Mouse (Mus musculus): Measurements from ENCODE around the gene Rnf145. TPM values are rescaled to one million over a fixed set of nuclear protein-coding genes. Genes with fewer than 3 reads are reported as not detected.

Gene Rnf145
- polyA plus RNA-seq, 1 experiment from 2014 or later = 50.5 TPM

DNA sequence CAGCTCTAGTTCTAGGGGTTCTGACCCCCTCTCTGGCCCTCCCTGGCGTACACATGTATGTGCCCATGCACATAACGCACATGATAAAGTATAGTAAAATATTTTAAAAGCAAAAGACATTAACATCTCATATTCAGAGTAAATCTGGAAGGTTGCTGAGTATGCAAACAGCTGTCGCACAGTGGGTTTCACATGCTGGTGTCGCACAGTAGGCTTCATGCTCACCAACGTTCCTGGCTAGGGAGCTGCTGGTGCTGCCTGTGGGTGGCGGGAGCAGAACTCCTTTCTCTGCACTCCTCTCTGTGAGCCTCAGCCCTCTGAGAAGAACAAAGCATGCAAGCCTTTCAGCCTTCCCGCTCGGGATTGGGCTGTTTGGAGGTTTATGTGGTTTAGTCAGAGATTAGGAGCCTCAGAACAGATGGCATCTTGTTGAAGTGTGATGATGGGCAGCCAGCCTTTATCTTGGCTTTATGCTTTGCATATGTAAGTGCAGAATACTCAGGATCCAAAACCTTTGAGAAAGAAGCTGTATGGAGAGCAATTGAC lies 29.0 kb downstream of the Rnf145 start:
- Histone ChIP-seq H3K9me3 (replicated peaks; ENCODE audit: control insufficient read depth, low read length) (no peaks in the 10 kb centered on the region), H3K4me1 (ENCODE audit: control insufficient read depth, insufficient read depth, low read length) (no peaks in the 10 kb centered on the region; the same call in 1 of the 2 replicates), H3K27ac (ENCODE audit: low read length) (no peak overlapping the region; the same call in 1 of the 2 replicates), H3K27me3 (ENCODE audit: control insufficient read depth, insufficient read depth, low read length) (no peaks in the 10 kb centered on the region), H3K36me3 (ENCODE audit: control insufficient read depth, insufficient read depth) (peaks cover 44% of the 10 kb centered on the region), H3K9ac (ENCODE audit: low read length) (no peak overlapping the region), H3K4me2 (ENCODE audit: low read depth, low read length) (no peak overlapping the region), H3K4me3 (ENCODE audit: low read length) (no peak overlapping the region)
- ATAC-seq (replicated peaks; ENCODE audit: extremely low read depth, insufficient read depth, low FRiP score) = no peak
- WGBS = 77% methylated on average over 8 of the region's 8 CpGs

DNA sequence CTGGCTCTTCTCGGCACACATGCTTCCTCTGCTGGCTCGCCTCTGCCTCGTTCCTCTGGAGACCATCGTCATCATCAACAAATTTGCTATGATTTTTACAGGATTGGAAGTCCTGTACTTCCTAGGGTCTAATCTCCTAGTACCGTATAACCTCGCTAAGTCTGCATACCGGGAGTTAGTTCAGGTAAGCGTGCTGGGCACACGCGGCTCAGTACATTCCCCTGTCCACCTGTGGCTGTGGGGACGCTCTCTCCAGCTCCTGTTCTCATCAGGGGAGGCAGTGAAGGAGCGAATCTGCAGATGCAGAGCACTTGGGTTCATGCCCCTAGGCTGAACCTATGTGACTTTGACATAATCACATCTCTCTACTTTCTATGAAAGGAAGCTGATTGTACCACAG lies 30.1 kb downstream of the Rnf145 start:
- 89% methylated on average over 12 of the region's 12 CpGs for WGBS
- H3K27ac ChIP-seq (ENCODE audit: low read length) = no peak overlapping the region
- H3K36me3 ChIP-seq (ENCODE audit: control insufficient read depth, insufficient read depth) = peaks cover 53% of the 10 kb centered on the region
- no peak for ATAC-seq (replicated peaks; ENCODE audit: extremely low read depth, insufficient read depth, low FRiP score)
- no peaks in the 10 kb centered on the region for H3K27me3 ChIP-seq (ENCODE audit: control insufficient read depth, insufficient read depth, low read length)
- H3K4me1 ChIP-seq (ENCODE audit: control insufficient read depth, insufficient read depth, low read length) = no peaks in the 10 kb centered on the region; the same call in 1 of the 2 replicates
- no peak overlapping the region for H3K4me3 ChIP-seq (ENCODE audit: low read length)
- H3K9me3 ChIP-seq (replicated peaks; ENCODE audit: control insufficient read depth, low read length) = no peaks in the 10 kb centered on the region
- no peak overlapping the region for H3K4me2 ChIP-seq (ENCODE audit: low read depth, low read length)
- no peak overlapping the region for H3K9ac ChIP-seq (ENCODE audit: low read length)

DNA sequence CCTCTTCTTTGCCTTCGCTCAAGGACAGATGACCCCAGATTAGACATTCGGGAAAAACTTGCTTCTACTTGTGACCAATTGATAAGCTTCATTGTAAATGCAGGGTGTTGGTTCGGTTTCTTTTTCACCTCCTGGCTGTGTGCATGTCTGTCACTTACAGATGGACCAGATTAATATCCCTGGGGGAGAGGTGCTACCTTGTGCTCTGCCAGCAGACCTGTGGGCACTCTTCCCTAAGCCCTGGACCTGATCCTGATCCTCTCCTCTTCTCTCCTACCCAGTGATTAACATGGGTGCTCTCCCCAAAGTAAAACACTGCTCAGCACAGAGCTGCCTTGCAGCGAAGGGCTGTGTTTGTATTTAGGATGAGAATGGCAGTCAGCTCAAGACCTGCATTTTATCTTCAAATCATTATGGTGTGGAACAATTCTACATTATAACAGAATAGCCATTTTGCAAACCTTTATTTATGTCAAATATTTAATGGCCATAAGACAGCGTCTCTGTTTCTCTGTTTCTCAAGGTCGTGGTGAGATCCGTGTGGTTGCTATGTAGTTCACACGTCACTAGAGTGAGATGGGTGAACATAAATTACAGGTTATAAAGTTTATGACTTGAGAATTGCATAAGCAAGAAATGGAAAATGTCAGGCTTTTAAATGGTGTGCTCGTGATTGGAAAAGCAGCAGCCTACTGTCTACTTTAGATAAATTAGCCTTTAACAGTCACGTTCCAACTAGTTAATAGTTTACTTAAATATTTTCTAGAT lies 30.9 kb downstream of the Rnf145 start:
- Histone ChIP-seq H3K9ac (ENCODE audit: low read length) (no peak overlapping the region), H3K36me3 (ENCODE audit: control insufficient read depth, insufficient read depth) (peaks cover 53% of the 10 kb centered on the region), H3K4me3 (ENCODE audit: low read length) (no peak overlapping the region), H3K9me3 (replicated peaks; ENCODE audit: control insufficient read depth, low read length) (no peaks in the 10 kb centered on the region), H3K27ac (ENCODE audit: low read length) (no peak overlapping the region), H3K4me1 (ENCODE audit: control insufficient read depth, insufficient read depth, low read length) (no peaks in the 10 kb centered on the region; the same call in 1 of the 2 replicates), H3K27me3 (ENCODE audit: control insufficient read depth, insufficient read depth, low read length) (no peaks in the 10 kb centered on the region), H3K4me2 (ENCODE audit: low read depth, low read length) (no peak overlapping the region)
- no peak for ATAC-seq (replicated peaks; ENCODE audit: extremely low read depth, insufficient read depth, low FRiP score)
- WGBS = 88% methylated on average over 10 of the region's 10 CpGs

DNA sequence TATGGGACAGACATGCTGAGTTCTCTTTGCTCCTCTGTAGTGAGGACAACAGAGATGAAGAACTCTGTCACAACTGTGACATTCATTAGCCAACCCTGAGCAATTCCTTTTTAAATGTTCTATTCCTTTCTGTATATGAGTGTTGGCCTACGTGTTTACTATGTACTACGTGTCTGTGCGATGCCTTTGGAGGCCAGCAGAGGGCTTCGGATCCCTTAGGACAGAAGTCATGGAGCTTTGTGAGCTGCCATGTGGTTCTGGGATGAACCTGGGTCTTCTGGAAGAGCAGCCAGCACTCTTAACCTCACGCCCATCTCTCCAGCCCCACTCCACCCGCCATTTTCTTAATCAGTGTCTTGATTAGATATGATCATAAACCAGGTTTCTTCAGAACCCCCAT lies 32.2 kb downstream of the Rnf145 start:
- peaks cover 53% of the 10 kb centered on the region for H3K36me3 ChIP-seq (ENCODE audit: control insufficient read depth, insufficient read depth)

DNA sequence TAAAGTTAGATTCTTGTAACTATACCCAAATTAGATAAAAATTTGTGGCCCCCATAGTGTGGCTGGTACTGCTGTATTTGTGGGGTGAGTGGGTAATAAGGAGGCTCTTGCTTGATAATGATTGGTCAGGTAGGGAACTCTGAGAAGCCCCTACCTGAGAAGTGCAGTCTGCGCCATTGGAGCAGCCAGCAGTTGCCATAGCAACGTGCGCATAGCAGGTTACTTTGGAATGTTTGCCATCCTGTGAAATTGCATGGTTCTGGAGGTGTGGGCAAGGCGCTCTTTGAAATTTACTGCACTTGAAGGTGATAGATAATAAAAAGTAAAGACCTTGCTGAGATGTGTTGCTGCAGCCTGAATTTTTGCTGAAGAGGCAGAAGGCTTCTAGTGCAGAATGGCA lies 35.6 kb downstream of the Rnf145 start:
- Histone ChIP-seq H3K4me2 (ENCODE audit: low read depth, low read length) (no peak overlapping the region), H3K36me3 (ENCODE audit: control insufficient read depth, insufficient read depth) (peaks cover 50% of the 10 kb centered on the region), H3K9me3 (replicated peaks; ENCODE audit: control insufficient read depth, low read length) (no peaks in the 10 kb centered on the region), H3K27ac (ENCODE audit: low read length) (no peak overlapping the region), H3K27me3 (ENCODE audit: control insufficient read depth, insufficient read depth, low read length) (no peaks in the 10 kb centered on the region), H3K9ac (ENCODE audit: low read length) (no peak overlapping the region), H3K4me1 (ENCODE audit: control insufficient read depth, insufficient read depth, low read length) (no peaks in the 10 kb centered on the region), H3K4me3 (ENCODE audit: low read length) (no peak overlapping the region)
- 86% methylated on average over 4 of the region's 4 CpGs for WGBS
- ATAC-seq (replicated peaks; ENCODE audit: extremely low read depth, insufficient read depth, low FRiP score) = no peak

More for the DNA sequence above, 32.2 kb downstream of the Rnf145 start:
- Histone ChIP-seq H3K4me2 (ENCODE audit: low read depth, low read length) (no peak overlapping the region), H3K27me3 (ENCODE audit: control insufficient read depth, insufficient read depth, low read length) (no peaks in the 10 kb centered on the region), H3K4me3 (ENCODE audit: low read length) (no peak overlapping the region), H3K4me1 (ENCODE audit: control insufficient read depth, insufficient read depth, low read length) (no peaks in the 10 kb centered on the region; the same call in 1 of the 2 replicates), H3K27ac (ENCODE audit: low read length) (no peak overlapping the region), H3K9me3 (replicated peaks; ENCODE audit: control insufficient read depth, low read length) (no peaks in the 10 kb centered on the region), H3K9ac (ENCODE audit: low read length) (no peak overlapping the region)
- ATAC-seq (replicated peaks; ENCODE audit: extremely low read depth, insufficient read depth, low FRiP score) = no peak
- WGBS = 91% methylated on average over 6 of the region's 6 CpGs

DNA sequence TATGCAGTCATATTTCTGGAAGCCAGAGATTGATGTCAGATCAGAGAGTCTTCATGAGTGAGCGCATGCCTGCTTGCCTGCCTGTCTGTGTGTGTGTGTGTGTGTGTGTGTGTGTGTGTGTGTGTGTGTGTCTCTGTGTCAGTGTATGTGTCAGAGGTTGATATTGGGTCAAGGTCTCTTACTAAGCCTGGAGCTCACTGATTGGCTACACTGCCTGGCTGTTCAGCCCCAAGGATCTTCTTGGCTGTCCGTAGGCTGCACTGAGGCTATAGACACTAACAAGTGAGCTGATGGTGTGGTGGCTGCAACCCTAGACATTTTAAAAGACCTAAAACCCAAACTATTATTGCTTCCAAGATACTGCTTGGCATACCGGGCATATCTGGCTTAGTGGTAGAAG lies 39.8 kb downstream of the Rnf145 start:
- H3K27me3 ChIP-seq (ENCODE audit: control insufficient read depth, insufficient read depth, low read length) = no peaks in the 10 kb centered on the region
- ATAC-seq (replicated peaks; ENCODE audit: extremely low read depth, insufficient read depth, low FRiP score) = no peak
- no peak overlapping the region for H3K27ac ChIP-seq (ENCODE audit: low read length)
- H3K4me3 ChIP-seq (ENCODE audit: low read length) = no peak overlapping the region
- H3K4me2 ChIP-seq (ENCODE audit: low read depth, low read length) = no peak overlapping the region
- H3K4me1 ChIP-seq (ENCODE audit: control insufficient read depth, insufficient read depth, low read length) = no peaks in the 10 kb centered on the region
- WGBS = 91% methylated on average over 3 of the region's 3 CpGs
- peaks cover 35% of the 10 kb centered on the region for H3K36me3 ChIP-seq (ENCODE audit: control insufficient read depth, insufficient read depth)
- H3K9ac ChIP-seq (ENCODE audit: low read length) = no peak overlapping the region
- no peaks in the 10 kb centered on the region for H3K9me3 ChIP-seq (replicated peaks; ENCODE audit: control insufficient read depth, low read length)

DNA sequence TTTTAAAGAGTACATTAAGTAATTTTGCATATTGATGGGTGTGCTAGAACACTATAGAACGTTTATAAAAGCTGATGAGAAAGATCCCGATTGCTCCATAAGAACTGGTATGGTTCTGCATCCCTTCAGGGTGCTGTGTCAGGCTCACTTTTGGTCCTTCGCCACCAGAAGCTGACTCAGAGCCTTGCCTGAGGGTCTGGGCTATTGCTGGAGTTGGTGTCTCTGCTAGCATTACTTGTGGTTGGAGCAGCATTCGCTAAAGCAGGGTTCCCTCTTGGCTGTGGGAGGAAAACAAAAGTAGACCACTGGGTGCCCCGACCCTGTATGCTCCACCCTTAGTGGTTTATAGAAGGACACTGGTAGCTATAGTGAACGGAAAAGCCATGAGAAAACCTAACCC lies 40.7 kb downstream of the Rnf145 start:
- no peak overlapping the region for H3K27ac ChIP-seq (ENCODE audit: low read length)
- ATAC-seq (replicated peaks; ENCODE audit: extremely low read depth, insufficient read depth, low FRiP score) = no peak
- no peak overlapping the region for H3K9ac ChIP-seq (ENCODE audit: low read length)
- 93% methylated on average over 6 of the region's 6 CpGs for WGBS
- no peaks in the 10 kb centered on the region for H3K9me3 ChIP-seq (replicated peaks; ENCODE audit: control insufficient read depth, low read length)
- no peak overlapping the region for H3K4me2 ChIP-seq (ENCODE audit: low read depth, low read length)
- H3K36me3 ChIP-seq (ENCODE audit: control insufficient read depth, insufficient read depth) = peaks cover 42% of the 10 kb centered on the region
- H3K4me3 ChIP-seq (ENCODE audit: low read length) = no peak overlapping the region
- H3K27me3 ChIP-seq (ENCODE audit: control insufficient read depth, insufficient read depth, low read length) = no peaks in the 10 kb centered on the region
- no peaks in the 10 kb centered on the region for H3K4me1 ChIP-seq (ENCODE audit: control insufficient read depth, insufficient read depth, low read length)

DNA sequence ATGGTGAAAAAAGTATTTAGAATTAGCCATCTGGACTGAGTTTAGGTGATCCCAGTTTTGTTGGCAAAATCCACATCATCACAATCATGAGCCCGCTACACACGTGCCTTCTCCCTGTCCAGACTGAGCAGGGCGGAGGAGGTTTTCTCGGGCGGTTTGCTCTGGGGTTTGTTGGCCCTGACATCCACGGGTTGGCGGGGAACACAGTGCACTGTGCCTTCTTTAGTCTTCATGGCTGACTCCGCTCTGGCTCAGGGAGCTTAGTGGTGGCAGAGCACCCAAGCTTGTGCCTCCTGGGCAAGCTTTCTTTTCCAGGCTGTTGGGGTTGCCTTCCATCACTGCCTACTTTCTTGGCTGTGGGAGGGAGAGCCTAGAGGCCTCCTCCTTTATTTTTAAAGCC lies 41.6 kb downstream of the Rnf145 start:
- Histone ChIP-seq H3K9ac (ENCODE audit: low read length) (no peak overlapping the region), H3K9me3 (replicated peaks; ENCODE audit: control insufficient read depth, low read length) (no peaks in the 10 kb centered on the region), H3K27me3 (ENCODE audit: control insufficient read depth, insufficient read depth, low read length) (no peaks in the 10 kb centered on the region), H3K4me2 (ENCODE audit: low read depth, low read length) (no peak overlapping the region), H3K27ac (ENCODE audit: low read length) (no peak overlapping the region), H3K4me1 (ENCODE audit: control insufficient read depth, insufficient read depth, low read length) (no peaks in the 10 kb centered on the region), H3K4me3 (ENCODE audit: low read length) (no peak overlapping the region), H3K36me3 (ENCODE audit: control insufficient read depth, insufficient read depth) (peaks cover 47% of the 10 kb centered on the region)
- ATAC-seq (replicated peaks; ENCODE audit: extremely low read depth, insufficient read depth, low FRiP score) = no peak
- WGBS = 85% methylated on average over 8 of the region's 8 CpGs

DNA sequence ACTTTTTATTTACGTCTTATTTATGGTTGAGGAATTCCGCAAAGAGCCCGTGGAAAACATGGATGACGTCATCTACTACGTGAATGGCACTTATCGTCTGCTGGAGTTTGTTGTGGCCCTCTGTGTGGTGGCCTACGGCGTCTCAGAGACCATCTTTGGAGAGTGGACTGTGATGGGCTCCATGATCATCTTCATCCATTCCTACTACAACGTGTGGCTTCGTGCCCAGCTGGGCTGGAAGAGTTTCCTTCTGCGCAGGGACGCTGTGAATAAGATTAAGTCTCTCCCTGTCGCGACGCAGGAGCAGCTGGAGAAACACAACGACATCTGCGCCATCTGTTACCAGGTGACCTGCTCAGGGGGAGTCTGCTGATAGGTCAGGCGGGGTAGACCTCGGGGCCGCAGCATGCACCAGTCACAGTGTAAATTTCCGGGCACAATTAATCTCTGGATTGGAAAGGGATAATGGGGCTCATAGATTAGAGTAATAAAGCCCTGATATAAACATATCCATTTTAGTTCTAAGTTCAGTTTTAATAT lies 42.8 kb downstream of the Rnf145 start:
- Histone ChIP-seq H3K4me3 (ENCODE audit: low read length) (no peak overlapping the region), H3K9ac (ENCODE audit: low read length) (no peak overlapping the region), H3K9me3 (replicated peaks; ENCODE audit: control insufficient read depth, low read length) (no peaks in the 10 kb centered on the region), H3K27me3 (ENCODE audit: control insufficient read depth, insufficient read depth, low read length) (no peaks in the 10 kb centered on the region), H3K27ac (ENCODE audit: low read length) (no peak overlapping the region), H3K4me1 (ENCODE audit: control insufficient read depth, insufficient read depth, low read length) (no peaks in the 10 kb centered on the region), H3K36me3 (ENCODE audit: control insufficient read depth, insufficient read depth) (peaks cover 55% of the 10 kb centered on the region), H3K4me2 (ENCODE audit: low read depth, low read length) (no peak overlapping the region)
- 85% methylated on average over 21 of the region's 21 CpGs for WGBS
- ATAC-seq (replicated peaks; ENCODE audit: extremely low read depth, insufficient read depth, low FRiP score) = no peak
